Comparison of ENCODE assay signal across 8 mouse cellular contexts in the genomic region with DNA sequence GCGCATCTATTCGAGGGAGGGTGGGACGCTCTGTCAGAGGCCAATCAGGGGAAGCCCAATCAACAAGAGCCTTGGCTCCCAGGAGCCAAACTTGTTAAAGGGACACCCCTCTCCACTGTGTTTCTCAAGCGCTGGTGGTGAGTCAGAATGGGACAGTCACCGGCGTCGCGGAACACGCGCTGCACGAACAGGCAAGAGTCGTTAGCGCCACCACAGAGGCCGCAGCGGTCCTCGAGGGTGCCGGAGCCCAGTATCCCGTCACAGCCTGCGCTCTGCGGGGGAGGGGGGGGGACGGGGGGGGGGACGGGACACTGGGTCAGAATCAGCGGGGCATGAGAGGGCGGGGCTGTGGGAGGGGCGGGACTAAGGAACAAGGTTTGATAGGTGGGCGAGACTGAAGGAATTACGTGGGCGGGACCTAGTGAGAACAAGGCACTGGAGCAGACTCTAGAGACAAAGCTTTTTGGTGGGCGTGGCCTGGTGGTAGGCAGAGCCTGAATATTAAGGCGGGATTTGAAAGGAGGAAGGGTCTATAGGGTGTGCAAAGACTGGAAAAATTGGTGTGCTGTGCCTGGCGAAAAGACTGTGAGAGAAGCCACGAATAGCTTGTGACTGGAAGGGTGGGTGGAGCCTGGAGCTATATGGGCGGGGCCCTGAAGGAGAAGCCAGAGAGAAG. TPM values are rescaled to one million over a fixed set of nuclear protein-coding genes. Genes with fewer than 3 reads are reported as not detected.
DNase-seq lines count a peak whose midpoint lies in the region; ATAC-seq and TF ChIP-seq lines count a peak whose summit lies in the region.

No protein-coding gene starts in this region.

- 1% methylated on average over 33 of the region's 33 CpGs for WGBS in bone marrow, adult 2 months
- WGBS in kidney, postnatal 0 days, result under 1% methylated on average over 32 of the region's 33 CpGs

- peaks cover 6% of the 10 kb centered on the region; the same call in 1 of the 2 replicates for H3K4me1 ChIP-seq in bone marrow, adult 2 months (ENCODE audit: control insufficient read depth, insufficient read depth, low read length)
- H3K4me1 ChIP-seq in kidney, postnatal 0 days (replicated peaks; ENCODE audit: insufficient read depth, low read length), result peaks cover 24% of the 10 kb centered on the region

- no peaks in the 10 kb centered on the region for H3K36me3 ChIP-seq in kidney, postnatal 0 days (ENCODE audit: insufficient read depth, low read length)

- no peak for TF ChIP-seq POLR2A in bone marrow, adult 2 months (IDR thresholded peaks at IDR 0.05; ENCODE audit: borderline replicate concordance, control insufficient read depth, low read depth, low read length)

- peaks cover 38% of the 10 kb centered on the region for H3K27me3 ChIP-seq in kidney, postnatal 0 days (ENCODE audit: insufficient read depth, low read length)

- H3K4me2 ChIP-seq in kidney, postnatal 0 days (ENCODE audit: low read length), result peak overlapping the region; percentile 49

- H3K4me3 ChIP-seq in bone marrow, adult 2 months (replicated peaks; ENCODE audit: control insufficient read depth, low read depth, low read length), result no peak overlapping the region
- peak overlapping the region; percentile 21; the same call in 1 of the 2 replicates for H3K4me3 ChIP-seq in kidney, postnatal 0 days (replicated peaks; ENCODE audit: low read depth, low read length)

- H3K9ac ChIP-seq in kidney, postnatal 0 days (ENCODE audit: low read depth, low read length), result no peak overlapping the region

- no peaks in the 10 kb centered on the region for H3K9me3 ChIP-seq in kidney, postnatal 0 days (replicated peaks; ENCODE audit: low read length)

- ATAC-seq in kidney, postnatal 0 days (replicated peaks; ENCODE audit: low FRiP score, low read depth), result peak; percentile 53

- DNase-seq in heart, adult 18-20 months, result peak; percentile 56 to 57
- DNase-seq in heart, postnatal 36 days, result no peak
- DNase-seq in forelimb bud, embryonic 11.5 days (ENCODE audit: low read depth, low spot score), result peak; percentile 59
- peak; percentile 94 for DNase-seq in kidney, postnatal 0 days (ENCODE audit: low spot score)
- peak; percentile 82 for DNase-seq in lung, postnatal 36 days
- DNase-seq in skeletal muscle tissue, adult 2 months (ENCODE audit: low read depth, low spot score), result peak; percentile 62
- DNase-seq in cerebellum, postnatal 36 days, result no peak

- peak overlapping the region; percentile 71; the same call in 1 of the 2 replicates for H3K27ac ChIP-seq in bone marrow, adult 2 months (ENCODE audit: control insufficient read depth, insufficient read depth, low read depth, low read length, poor library complexity)
- H3K27ac ChIP-seq in kidney, postnatal 0 days, result no peak overlapping the region

- intact Hi-C loops in heart, postnatal 36 days (cut with DNase I), result no loop called here

- TF ChIP-seq CTCF in bone marrow, adult 2 months (IDR thresholded peaks at IDR 0.05; ENCODE audit: control insufficient read depth, insufficient read depth, low read length), result no peak
- TF ChIP-seq CTCF in kidney, postnatal 0 days (IDR thresholded peaks at IDR 0.05; ENCODE audit: low read depth), result no peak

RNA-seq across cellular contexts. Expression of a gene that starts 5.3 kb away (rescaled TPM):
- 10 to 100 TPM; 75.6 to 80.1 TPM for total RNA-seq in heart, adult 18-20 months (2021)
- total RNA-seq in heart, postnatal 36 days (2021), result 10 to 100 TPM; 75.9 to 83.8 TPM
- polyA plus RNA-seq in bone marrow, adult 2 months (2011; ENCODE audit: insufficient read depth, insufficient read length, low replicate concordance, missing spikeins), result 3.0 and 8.6 TPM in 2 replicates
- 3.0 and 3.2 TPM in 2 replicates for polyA plus RNA-seq in kidney, postnatal 0 days (2015; fragmentation: Nextera tagmentation; extraction: Ambion mirVana)

RNA-seq across cellular contexts. Expression of a gene that starts 13.1 kb away (rescaled TPM):
- 1 to 10 TPM; 4.8 to 5.3 TPM for total RNA-seq in heart, adult 18-20 months (2021)
- total RNA-seq in heart, postnatal 36 days (2021), result 1 to 10 TPM; 2.7 TPM
- 4.2 and 6.5 TPM in 2 replicates for polyA plus RNA-seq in bone marrow, adult 2 months (2011; ENCODE audit: insufficient read depth, insufficient read length, low replicate concordance, missing spikeins)
- 11.7 and 12.1 TPM in 2 replicates for polyA plus RNA-seq in kidney, postnatal 0 days (2015; fragmentation: Nextera tagmentation; extraction: Ambion mirVana)

RNA-seq across cellular contexts. Expression of a gene that starts 13.4 kb away (rescaled TPM):
- total RNA-seq in heart, adult 18-20 months (2021), result 1 to 10 TPM in 1 of 2 experiments, under 1 TPM in 1; 0.69 to 1.2 TPM
- under 1 TPM; 0.49 to 0.64 TPM for total RNA-seq in heart, postnatal 36 days (2021)
- 2.2 TPM in 1 of 2 replicates, not detected in the other for polyA plus RNA-seq in bone marrow, adult 2 months (2011; ENCODE audit: insufficient read depth, insufficient read length, low replicate concordance, missing spikeins)
- polyA plus RNA-seq in kidney, postnatal 0 days (2015; fragmentation: Nextera tagmentation; extraction: Ambion mirVana), result 0.51 and 1.0 TPM in 2 replicates

RNA-seq across cellular contexts. Expression of a gene that starts 13.6 kb away (rescaled TPM):
- 1 to 10 TPM; 1.3 TPM for total RNA-seq in heart, adult 18-20 months (2021)
- 1 to 10 TPM; 2.2 to 2.9 TPM for total RNA-seq in heart, postnatal 36 days (2021)
- 1.4 TPM in 1 of 2 replicates, not detected in the other for polyA plus RNA-seq in bone marrow, adult 2 months (2011; ENCODE audit: insufficient read depth, insufficient read length, low replicate concordance, missing spikeins)
- 5.4 and 5.9 TPM in 2 replicates for polyA plus RNA-seq in kidney, postnatal 0 days (2015; fragmentation: Nextera tagmentation; extraction: Ambion mirVana)

RNA-seq across cellular contexts. Expression of a gene that starts 22.6 kb away (rescaled TPM):
- 10 to 100 TPM; 15.8 to 16.6 TPM for total RNA-seq in heart, adult 18-20 months (2021)
- 10 to 100 TPM; 13.8 to 15.1 TPM for total RNA-seq in heart, postnatal 36 days (2021)
- polyA plus RNA-seq in bone marrow, adult 2 months (2011; ENCODE audit: insufficient read depth, insufficient read length, low replicate concordance, missing spikeins), result 40.8 and 52.1 TPM in 2 replicates
- polyA plus RNA-seq in kidney, postnatal 0 days (2015; fragmentation: Nextera tagmentation; extraction: Ambion mirVana), result 52.2 and 53.6 TPM in 2 replicates

Comparison
In these comparisons a context has a peak if more than half of its experiments do, and no peak if none do; other contexts are left out.
1. DNase-seq: peak in heart, adult 18-20 months (2 of 2), forelimb bud, embryonic 11.5 days (single experiment), kidney, postnatal 0 days (single experiment), lung, postnatal 36 days (single experiment) and skeletal muscle tissue, adult 2 months (single experiment); none in heart, postnatal 36 days (0 of 2) and cerebellum, postnatal 36 days (0 of 2).